Mouse (Mus musculus): ENCODE data around the gene Exoc6b. TPM values are rescaled to one million over a fixed set of nuclear protein-coding genes. Genes with fewer than 3 reads are reported as not detected.

Exoc6b gene
- polyA plus RNA-seq (2012; rRNA removed; ENCODE audit: low replicate concordance), result 9.5 and 17.2 TPM in 2 replicates

DNA sequence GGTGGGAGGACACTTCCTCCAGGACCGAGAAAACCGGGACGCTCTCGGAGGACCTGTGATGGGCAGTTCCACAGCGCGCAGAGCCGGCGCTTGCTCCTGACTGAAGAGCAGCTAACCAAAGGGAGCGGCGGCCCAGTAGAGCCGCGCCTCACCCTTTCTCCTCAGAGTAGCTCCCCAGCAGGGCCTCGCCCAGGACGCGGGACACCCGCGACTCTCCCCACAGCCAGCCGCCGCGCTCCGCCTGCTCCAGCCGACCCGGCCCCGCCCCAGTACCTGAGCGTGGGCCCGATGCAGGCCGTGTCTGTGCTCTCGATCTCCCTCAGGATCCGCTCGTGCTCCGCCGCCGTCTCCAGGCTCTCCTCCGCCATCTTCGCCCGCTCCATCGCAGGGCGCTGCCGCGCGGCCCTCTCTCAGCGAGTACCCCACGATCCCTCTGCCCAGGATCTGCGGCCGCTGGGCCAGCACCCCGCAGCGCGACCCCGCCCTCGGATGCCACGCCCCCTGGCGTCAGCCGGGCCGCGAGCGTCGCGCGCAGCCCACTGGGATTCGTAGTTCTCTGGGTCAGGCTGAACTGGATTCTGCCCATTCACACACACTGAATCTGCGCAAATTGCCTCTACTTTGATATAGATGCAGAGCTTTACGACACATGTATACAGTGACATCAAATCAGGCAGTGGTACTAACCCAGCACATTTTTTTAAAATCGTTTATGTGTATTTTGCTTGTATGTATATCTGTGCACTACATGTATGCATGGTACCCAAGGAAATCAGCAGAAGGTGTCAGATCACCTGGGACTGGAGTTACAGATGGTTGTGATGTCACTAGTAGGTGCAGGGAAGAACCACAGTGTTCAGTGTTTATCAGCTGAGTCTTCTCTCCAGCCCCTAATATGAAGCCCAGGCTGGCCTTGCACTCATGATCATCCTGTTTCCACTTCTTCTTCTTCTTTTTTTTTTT lies at the start of gene Exoc6b:
Exoc6b (minus strand) TSS at position 491 of the 963 bp plus-strand sequence.

DNA sequence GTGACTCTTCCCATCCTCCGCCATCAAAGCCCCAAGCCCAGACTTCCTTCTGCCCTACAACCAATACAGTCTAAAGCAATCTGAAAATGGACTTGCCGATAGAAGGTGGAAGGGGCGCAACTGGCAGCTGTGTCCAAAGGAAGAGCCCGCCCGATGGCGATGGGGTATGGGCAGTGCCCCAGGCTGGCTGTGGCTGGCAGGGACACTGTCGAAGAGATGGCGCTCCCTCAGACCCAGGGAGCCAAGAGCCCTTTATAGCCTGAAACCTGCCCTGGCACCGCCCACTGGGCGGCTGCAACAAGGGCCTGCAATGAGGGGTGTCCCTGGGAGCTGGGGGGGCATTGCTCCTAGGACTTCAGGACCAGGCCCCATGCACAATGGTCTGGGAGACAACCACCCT lies 475.6 kb downstream of the Exoc6b start, which contains the start of gene Cyp26b1:
Cyp26b1 (minus strand) TSS at position 216 of the 400 bp plus-strand sequence.

Other genes starting within 250 kb of the Exoc6b start
- 23.2 and 27.7 TPM in 2 replicates for gene Spr, start 68.3 kb upstream of the Exoc6b start, polyA plus RNA-seq (2012; rRNA removed; ENCODE audit: low replicate concordance)
- gene Emx1, start 117.9 kb upstream of the Exoc6b start, polyA plus RNA-seq (2012; rRNA removed; ENCODE audit: low replicate concordance), result not detected in 2 replicates

Measured in subcutaneous adipose tissue, adult 2 months (tissue).